Comparison of ENCODE assay signal across 9 mouse cellular contexts in genomic region chr12:104069620-104070019, GRCm38 (mm10). TPM values are rescaled to one million over a fixed set of nuclear protein-coding genes. Genes with fewer than 3 reads are reported as not detected.
DNase-seq lines count a peak whose midpoint lies in the region; ATAC-seq and TF ChIP-seq lines count a peak whose summit lies in the region.
"Had no signal": no experiment of that assay in that cellular context is flagged by ENCODE, and none has a peak within 500 bp of the region (broad histone marks: within the 10 kb centered on the region; RNA-seq: fewer than 3 reads in every experiment).

No protein-coding gene starts in this region.

- H3K4me3 ChIP-seq in lung, embryonic 14.5 days (ENCODE audit: low read depth, low read length) = no peak overlapping the region
- H3K4me3 ChIP-seq: erythroblast, embryonic 14.5 days had no signal

- DNase-seq in B cell, adult 2 months = peak; percentile 53 to 55
- peak; percentile 72 to 81 for DNase-seq in adrenal gland, adult 18-20 months (ENCODE audit: low spot score in 2 of 2)
- DNase-seq in embryo, embryonic 11 days = peak; percentile 88
- DNase-seq in heart, postnatal 10 days = peak; percentile 74 to 85
- DNase-seq in kidney, postnatal 4 days = peak; percentile 91 to 92
- DNase-seq in lung, embryonic 14.5 days = peak; percentile 93
- peak; percentile 31 for DNase-seq in ovary, postnatal 10 days (ENCODE audit: low spot score)
- peak; percentile 45 to 55 for DNase-seq in urinary bladder, adult 18-20 months (ENCODE audit: low spot score in 2 of 2)

- peak; percentile 59 for ATAC-seq in lung, embryonic 14.5 days (ENCODE audit: insufficient read depth)

- no peak overlapping the region for H3K27ac ChIP-seq in lung, embryonic 14.5 days (ENCODE audit: low read depth)

- intact Hi-C loops in heart, postnatal 10 days (cut with DNase I) = loop anchor here (1.0 to 5.0 kb wide), 2 partner anchors 74 to 108 kb away; no protein-coding TSS in a partner anchor

- H3K4me1 ChIP-seq in lung, embryonic 14.5 days (ENCODE audit: insufficient read depth) = no peaks in the 10 kb centered on the region

- H3K9me3 ChIP-seq in lung, embryonic 14.5 days (ENCODE audit: low read depth, low read length) = no peaks in the 10 kb centered on the region

- H3K36me3 ChIP-seq in lung, embryonic 14.5 days (ENCODE audit: insufficient read depth) = no peaks in the 10 kb centered on the region

- TF ChIP-seq CTCF in lung, embryonic 14.5 days (IDR thresholded peaks at IDR 0.05; ENCODE audit: low read depth) = peak; percentile 82

- no peak overlapping the region for H3K4me2 ChIP-seq in lung, embryonic 14.5 days

- H3K27me3 ChIP-seq in lung, embryonic 14.5 days (ENCODE audit: insufficient read depth, low read length) = no peaks in the 10 kb centered on the region

- 4% methylated on average over 2 of the region's 2 CpGs for WGBS in lung, embryonic 14.5 days

- no peak overlapping the region for H3K9ac ChIP-seq in lung, embryonic 14.5 days

RNA-seq across cellular contexts. Expression of gene Serpina12, which starts 25.4 kb away (rescaled TPM):
- total RNA-seq in adrenal gland, adult 18-20 months (2021) = 1 to 10 TPM; 1.1 to 1.3 TPM
- not detected for total RNA-seq in heart, postnatal 10 days (2021)
- polyA plus RNA-seq in lung, embryonic 14.5 days (2014; fragmentation: Nextera tagmentation; extraction: Ambion mirVana) = not detected in 2 replicates
- polyA plus RNA-seq: erythroblast, embryonic 14.5 days had no signal

RNA-seq across cellular contexts. Expression of gene Serpina5, which starts 31.3 kb away (rescaled TPM):
- total RNA-seq in adrenal gland, adult 18-20 months (2021) = 1 to 10 TPM in 1 of 2 experiments, under 1 TPM in 1; 0.90 to 1.5 TPM
- total RNA-seq in heart, postnatal 10 days (2021) = not detected
- not detected in 2 replicates for polyA plus RNA-seq in lung, embryonic 14.5 days (2014; fragmentation: Nextera tagmentation; extraction: Ambion mirVana)
- polyA plus RNA-seq: erythroblast, embryonic 14.5 days had no signal

RNA-seq across cellular contexts. Expression of gene Serpina3a, which starts 42.9 kb away (rescaled TPM):
- total RNA-seq in adrenal gland, adult 18-20 months (2021) = not detected
- total RNA-seq in heart, postnatal 10 days (2021) = not detected
- not detected in 2 replicates for polyA plus RNA-seq in lung, embryonic 14.5 days (2014; fragmentation: Nextera tagmentation; extraction: Ambion mirVana)
- polyA plus RNA-seq: erythroblast, embryonic 14.5 days had no signal

RNA-seq across cellular contexts. Expression of gene Serpina9, which starts 56.1 kb away (rescaled TPM):
- total RNA-seq in adrenal gland, adult 18-20 months (2021) = not detected
- not detected for total RNA-seq in heart, postnatal 10 days (2021)
- not detected in 2 replicates for polyA plus RNA-seq in lung, embryonic 14.5 days (2014; fragmentation: Nextera tagmentation; extraction: Ambion mirVana)
- polyA plus RNA-seq: erythroblast, embryonic 14.5 days had no signal

RNA-seq across cellular contexts. Expression of gene Serpina3b, which starts 58.2 kb away (rescaled TPM):
- 1 to 10 TPM in 1 of 2 experiments, under 1 TPM in 1; 0.33 to 2.1 TPM for total RNA-seq in adrenal gland, adult 18-20 months (2021)
- not detected for total RNA-seq in heart, postnatal 10 days (2021)
- not detected in 2 replicates for polyA plus RNA-seq in lung, embryonic 14.5 days (2014; fragmentation: Nextera tagmentation; extraction: Ambion mirVana)
- polyA plus RNA-seq: erythroblast, embryonic 14.5 days had no signal

Comparison
In these comparisons a context has a peak if more than half of its experiments do, and no peak if none do; other contexts are left out.
1. DNase-seq: peak in every context shown above with its lines; median percentile 93 in lung, embryonic 14.5 days; 92 in kidney, postnatal 4 days; 88 in embryo, embryonic 11 days; 80 in heart, postnatal 10 days; 76 in adrenal gland, adult 18-20 months; 54 in B cell, adult 2 months; 50 in urinary bladder, adult 18-20 months; 31 in ovary, postnatal 10 days.